Mouse (Mus musculus) embryo, embryonic 10 days (tissue): ENCODE results near the gene Erc1.
A peak's percentile ranks its signal among the peaks of the same experiment; 100 is the strongest.
"Not testable (repeated sequence)": the region's sequence is repeated elsewhere in the genome, so short reads cannot be mapped to it uniquely, and the experiment has no call there.

Experiments used
- DNase-seq: peaks from one replicate; pipeline ENCODE4 v3.0.0-alpha.2; 2015; ENCODE audit warnings: low spot score

The Erc1 gene

DNA sequence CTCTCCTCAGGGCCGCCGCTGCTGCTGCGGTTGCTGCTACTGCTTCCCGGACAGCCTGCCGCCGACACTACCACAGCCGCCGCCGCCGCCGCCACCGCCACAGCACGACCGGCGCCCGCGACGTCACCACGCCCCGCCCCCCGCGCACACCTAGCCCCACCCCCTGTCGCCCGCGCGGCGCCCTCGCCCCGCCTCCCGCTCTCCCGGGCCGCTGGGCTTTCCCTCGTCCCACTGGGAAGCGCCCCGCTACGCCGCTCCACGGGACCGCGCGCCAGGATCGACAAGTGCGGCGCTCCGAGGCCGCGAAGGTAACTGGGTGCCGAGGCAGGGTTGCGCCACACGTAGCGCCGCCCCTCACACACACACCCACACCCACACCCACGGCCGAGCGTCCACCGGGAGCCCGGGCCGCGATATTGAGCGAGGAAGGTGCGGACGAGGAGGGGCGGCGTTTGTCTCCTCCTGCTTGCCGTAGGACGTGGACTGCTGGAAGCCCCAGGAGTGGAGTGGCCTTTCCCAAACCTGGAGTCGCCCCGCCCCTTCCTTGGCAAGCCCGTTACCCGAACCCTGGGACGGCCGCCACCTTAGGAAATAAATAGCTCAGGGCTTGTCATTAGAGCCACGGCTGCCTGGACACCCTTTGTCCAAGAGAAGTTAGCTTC lies at the start of gene Erc1:
TSS of gene Erc1 (minus strand) at position 134 of the 662 bp plus-strand sequence.
- DNase-seq = peak; percentile 97

DNA sequence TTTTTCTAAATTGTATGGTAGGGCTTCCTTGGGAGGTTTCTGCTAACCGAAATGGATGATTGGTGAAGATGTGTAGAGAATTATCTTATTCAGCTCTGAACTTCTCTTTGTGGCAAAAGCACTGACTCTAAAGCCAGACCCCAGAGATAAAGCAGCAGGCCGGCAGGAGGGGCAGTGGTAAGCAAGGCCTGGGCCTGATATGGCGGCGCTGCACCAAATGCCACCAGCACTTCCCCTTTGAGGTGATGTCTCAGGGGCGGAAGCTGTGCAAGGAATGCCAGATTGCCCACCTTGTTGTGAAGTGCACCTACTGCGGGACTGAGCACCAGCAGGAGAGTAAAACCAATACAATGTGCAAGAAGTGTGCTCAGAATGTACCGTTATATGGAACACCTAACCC lies 44.7 kb upstream of the Erc1 start:
- no peak for DNase-seq

DNA sequence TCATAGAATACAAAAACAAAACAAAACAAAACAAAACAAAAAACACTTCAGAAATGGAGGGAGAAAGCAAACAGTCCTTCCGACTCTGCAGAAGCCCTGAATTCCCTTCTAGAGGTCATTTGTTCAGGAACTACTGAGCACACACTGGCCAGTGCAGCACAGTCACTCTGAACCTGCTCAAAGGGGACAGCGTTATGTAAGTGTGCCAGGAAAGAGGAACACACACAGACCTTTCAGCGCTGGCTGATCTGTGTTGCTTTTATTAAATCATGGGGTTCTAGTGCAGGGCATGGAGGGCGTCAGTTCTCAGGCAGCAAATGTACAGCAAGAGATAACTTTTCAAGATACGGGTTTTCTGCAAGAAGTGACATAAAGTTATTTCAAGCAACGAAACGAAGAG lies 35.2 kb upstream of the Erc1 start:
- DNase-seq = no peak

DNA sequence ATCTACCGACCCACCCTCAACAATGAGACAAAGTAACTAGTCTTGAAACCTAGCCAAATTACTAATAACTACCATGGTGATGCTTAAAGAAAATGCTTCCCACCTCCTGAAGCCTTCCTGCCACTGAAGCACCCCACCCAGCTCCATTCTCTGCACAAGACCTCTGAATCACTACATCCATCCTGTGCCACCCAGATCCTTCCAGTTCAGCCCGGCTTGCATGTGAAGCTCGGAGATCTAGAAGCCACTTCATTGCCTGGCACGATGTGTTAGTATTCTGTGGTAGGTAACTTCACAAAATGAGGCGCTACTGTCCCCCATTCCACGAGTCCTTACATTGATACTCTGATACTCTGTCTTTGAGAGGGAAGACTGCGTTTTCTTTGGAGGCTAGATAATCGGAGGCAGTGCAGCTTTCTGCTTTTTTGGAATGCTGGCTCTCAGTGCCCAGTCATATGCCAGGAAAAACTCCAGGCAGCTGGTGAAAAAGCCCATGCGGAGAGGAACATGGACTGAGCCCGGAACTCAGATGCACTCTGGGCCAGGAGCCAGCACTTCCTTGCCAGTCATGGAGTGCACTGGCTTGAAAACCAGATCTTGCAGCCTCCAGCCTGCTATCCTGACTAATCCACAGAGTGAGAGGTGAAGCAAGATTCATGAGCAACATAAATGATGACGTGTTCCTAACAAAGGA lies 16.5 kb upstream of the Erc1 start:
- no peak for DNase-seq

DNA sequence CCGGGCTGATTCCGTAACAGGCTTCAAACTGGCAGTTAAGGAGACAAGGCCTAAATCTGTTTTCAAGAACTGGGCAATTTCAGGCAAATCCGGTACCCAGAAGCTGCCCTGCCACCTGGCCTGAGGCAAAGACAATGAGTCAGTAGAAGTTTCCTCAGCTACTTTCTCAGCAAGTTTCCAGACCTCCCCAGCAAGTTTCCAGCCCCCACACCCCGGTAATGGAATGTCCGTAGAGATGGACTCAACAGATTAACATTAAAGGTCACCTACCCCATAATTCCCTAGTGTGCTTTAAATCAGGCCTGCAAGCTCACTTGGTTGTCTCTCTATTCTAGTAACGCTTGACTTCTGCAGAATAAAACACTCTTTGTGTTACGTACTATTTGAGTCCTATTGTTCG lies 13.6 kb upstream of the Erc1 start:
- no peak for DNase-seq

DNA sequence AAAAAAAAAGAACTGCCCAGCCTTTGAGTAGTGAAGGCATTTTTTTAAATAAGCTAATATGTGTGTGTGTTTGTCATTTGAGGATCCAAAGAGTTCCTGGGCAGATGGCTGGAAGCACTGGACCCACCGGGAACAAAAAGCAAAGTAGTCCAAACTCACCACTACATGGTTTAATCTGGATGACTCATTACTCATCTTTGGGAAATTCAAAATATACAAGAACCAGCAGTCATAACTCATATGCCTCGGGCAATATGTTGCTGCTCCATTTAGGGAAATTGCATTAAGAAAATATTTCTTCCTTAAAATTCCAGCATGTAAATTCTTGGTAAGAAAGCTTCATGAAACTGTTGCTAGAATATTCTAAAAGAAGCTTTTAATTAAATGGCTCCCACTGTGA lies 12.3 kb upstream of the Erc1 start:
- DNase-seq = no peak

DNA sequence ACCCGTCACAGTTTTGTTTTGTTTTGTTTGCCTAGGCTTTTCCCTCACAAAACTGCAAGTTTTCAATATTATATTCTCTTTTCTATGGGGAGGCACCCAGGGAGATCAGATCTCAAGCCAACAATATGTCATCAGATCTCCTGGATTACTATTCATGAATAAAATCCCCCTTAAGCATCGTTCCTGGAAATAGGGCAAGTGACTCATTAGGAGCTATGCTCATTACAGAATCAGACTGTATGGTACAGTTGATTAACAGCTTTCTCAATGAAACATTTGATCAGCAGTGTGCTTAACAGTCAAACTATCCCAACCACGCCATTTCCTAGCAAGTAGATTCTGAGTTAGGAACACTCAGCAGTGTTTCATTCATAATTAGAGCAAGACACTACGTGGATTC lies 7.5 kb upstream of the Erc1 start:
- DNase-seq = no peak

DNA sequence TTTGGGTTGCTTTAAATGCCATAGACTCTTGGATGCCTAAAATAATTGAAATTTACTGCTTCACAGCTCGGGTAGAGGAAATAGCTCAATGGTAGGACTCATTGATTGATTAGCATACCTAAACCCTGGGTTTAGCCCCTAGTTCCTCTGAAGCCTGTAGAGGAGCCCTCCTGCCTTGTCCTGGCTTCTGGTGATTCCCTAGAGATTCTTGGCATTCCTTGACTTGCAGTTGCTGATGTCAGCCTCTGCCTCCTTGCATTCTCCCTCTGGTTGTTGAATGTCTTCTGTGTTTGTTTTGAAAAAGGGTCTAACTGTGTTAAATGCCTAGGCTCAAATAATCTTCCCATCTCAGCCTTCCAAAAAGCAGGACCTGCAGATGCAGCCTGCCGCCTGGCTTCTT lies 6.2 kb upstream of the Erc1 start:
- peak; percentile 51 for DNase-seq

DNA sequence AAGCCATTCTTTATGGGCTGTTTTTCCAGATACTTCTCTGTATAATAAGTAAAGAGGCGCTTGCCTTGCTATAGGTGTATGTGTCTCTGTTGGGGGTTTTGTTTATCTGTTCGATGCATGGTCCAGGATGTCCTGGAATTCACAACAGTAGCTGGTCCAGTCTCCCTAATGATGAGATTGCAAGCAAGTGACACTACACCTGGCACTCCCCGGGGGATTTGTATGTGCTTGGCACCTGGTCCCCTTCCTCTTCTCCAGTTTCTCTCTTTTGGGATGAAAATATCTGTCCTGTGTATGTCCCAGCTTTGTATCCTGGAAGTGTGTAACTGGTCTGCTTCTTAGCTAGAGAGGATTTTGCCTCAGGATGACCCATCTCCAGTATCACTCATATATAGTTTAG lies 1.9 kb upstream of the Erc1 start:
- DNase-seq = no peak

DNA sequence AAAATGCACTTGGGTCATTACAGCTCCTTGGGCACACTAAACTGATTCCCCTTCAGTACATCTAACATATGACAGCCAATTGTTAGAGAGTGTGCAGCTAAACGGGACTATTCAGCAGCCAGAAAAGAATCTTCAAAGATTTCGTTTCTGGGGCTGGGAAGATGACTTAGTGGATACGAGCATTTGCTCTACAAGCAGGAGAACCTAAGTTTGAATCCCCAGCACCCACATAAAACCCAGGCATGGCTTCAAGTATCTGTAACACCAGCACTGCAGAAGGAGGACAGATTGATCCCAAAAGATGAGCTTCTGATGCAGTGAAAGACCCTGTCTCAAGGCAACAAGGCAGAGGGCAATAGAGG lies 1.4 kb upstream of the Erc1 start:
- DNase-seq = no peak

DNA sequence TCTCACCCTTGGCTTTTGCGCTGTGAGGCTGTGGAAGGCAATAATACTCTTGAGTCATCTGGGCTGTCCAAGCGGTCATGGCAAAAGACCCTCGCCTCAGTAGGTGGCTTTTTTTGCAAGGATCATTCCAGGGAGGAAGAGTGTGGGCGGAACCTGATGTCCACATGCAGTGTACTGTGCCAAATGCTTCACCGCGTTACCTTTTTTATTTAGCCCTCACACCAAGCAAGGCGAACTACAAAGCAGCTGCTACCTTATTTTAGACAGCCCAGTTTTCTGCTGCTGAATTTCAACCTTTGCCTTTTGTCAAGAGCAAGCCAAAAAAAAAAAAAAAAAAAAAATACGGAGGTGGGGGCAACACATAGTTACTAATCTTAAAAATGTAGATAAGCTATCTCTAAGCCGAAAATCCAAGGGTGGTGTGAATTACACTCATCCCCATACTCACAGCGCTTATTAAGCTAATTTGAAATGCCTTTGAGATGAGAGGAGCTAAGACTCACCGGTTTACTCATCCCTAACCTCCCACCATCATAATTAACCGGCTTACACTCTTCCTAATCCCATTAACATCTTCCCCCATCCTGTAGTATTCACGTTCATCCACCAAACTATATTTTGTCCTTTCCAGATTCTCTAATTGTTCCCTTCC lies 855 bp upstream of the Erc1 start:
- DNase-seq = no peak

DNA sequence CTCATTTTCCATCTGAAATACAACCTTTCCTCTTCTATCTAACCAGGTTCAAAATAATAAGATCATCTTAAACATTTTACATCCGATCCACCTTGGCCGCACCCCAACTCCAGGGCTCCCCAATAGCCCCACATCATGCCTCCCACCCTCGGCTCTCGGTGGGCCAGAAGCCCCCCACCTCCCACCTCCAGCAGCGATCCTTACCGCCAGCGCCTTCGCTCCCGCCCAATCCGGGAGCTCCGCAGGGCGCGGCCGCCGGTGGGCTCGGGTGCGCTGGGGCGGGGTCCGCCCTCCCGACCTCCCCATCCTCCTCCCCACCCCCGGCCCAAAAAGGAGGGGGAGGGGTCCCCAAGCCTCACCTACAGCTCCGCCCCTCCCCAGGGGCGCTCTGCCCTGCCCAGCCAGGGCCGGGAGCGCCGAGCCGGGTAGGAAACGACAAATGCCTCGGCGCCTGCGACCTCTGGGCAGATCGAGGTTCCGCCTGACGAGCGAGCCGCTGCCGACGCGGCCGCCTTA lies 391 bp downstream of the Erc1 start:
- no peak for DNase-seq

DNA sequence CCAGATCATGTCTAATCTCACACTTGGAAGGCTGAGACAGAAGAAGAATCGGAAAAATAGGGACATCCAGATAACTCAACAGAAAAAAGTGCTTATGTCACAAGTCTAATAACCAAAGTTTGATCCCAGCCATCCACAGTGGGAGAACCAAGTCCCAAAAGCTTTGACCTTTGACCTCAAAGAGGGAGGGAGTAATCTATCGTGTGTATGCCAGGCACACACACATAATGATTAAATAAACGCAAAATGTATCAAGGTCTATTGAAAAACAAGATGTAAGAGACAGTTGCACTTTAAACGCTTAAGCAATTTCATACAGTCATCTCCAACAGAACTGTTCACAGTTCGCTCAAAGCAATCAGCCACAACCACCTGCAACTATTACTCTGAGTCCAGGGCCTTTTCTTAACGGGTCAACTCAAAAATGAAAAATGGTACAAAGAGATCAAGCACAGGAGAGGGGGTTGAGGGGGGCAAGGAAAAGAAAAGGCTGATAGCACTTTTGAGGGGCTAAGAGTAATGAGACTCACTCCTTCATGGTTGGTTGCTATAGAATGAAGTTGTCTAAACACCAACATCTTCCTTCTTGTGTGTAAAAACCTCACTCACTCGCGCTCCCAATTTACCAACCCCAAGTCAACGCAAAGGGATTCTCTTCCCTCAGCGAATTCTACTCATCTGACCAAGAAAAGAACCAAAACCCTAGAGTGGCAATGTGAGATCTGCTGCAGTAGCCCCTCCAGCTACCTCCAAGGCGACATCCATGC lies 1.0 kb downstream of the Erc1 start:
- no peak for DNase-seq

DNA sequence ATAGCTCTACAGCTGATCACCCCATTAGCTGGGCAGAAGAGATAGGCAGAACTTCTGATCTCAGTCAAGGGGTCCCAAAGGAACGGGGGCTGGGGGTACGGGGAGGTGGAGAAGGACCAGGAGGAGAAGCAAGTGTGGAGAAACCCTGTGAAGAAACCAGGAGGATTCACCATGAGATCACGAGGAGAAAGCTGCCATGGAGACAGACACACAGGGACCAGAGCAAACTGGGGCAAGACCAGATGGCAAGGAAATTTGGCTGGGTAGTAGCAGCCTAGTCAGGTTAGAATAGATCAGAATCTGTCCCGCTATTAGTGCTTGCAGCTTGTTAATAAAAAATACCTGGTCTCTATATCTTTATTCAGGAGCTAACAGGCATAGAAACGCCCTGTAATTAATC lies 18.0 kb downstream of the Erc1 start:
- DNase-seq = no peak

DNA sequence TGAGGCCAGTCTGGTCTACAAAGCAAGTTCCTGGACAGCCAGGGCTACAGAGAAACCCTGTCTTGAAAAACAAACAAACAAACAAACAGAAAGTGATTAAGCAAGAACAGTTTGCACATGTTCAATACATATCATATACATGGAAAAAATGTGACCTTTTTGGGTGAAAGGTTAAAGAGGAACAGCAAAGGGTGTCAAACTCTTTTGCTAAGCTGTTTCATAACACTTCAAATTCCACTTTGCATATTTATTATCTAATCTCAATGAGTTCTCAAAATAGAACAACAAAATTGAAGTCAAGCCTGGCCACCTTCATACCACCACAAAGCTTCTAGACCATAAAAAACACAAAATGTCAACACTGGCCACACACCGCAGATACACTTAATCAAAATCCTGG lies 19.8 kb downstream of the Erc1 start:
- no peak for DNase-seq

DNA sequence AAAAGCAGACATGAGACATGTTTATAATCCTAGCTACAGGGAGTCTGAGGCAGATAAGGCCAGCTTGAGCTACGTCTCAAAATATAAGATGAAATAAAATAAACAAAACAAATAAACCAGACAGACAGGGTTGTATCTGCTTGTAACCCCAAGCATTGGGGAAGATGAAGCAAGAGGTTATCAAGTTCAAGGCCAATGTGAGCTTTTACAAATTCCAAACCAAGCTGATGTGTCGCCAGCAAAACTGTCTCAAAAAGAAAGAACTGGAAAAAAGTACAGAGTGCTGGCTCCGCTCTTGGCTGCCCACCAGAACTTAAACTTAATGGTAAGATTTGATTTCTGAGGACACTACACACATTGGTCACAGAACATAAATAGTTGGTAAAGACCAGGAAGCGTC lies 21.3 kb downstream of the Erc1 start:
- no peak for DNase-seq

DNA sequence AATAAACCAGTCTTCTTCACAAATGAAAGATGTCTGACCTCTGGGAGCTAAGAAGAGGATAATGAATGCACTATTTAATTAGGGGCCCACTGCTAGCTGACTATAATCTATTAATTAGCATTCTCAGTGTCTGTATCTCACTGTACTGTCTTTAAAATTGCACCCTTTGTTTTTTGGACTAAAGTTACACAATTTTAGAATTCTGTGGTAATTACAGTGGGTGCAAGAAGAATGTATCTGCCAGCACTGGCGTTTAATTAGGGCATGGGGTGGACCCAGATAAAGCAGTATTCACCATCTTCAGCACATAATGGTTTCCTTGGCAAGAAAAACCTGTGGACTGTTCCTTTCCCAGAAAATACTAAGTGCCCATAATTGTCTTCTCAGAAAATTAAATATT lies 25.8 kb downstream of the Erc1 start:
- no peak for DNase-seq

DNA sequence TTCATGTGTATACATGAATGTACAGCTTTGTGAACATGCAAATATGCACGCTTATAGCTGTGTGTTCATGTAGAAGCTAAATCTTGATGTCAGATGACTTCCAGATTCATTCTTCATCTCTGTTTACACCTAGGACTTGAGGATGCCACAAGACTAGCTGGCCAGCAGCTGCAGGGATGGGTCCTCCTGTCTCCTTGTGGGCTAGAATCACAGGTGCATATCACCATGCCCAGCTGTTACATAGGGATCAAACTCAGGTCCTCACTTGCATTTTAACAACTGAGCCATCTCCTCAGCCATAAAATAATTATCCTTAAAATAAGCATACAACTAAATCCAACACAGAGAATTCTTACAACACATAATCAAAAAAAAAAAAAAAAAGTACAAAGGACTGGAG lies 26.8 kb downstream of the Erc1 start:
- DNase-seq = no peak

DNA sequence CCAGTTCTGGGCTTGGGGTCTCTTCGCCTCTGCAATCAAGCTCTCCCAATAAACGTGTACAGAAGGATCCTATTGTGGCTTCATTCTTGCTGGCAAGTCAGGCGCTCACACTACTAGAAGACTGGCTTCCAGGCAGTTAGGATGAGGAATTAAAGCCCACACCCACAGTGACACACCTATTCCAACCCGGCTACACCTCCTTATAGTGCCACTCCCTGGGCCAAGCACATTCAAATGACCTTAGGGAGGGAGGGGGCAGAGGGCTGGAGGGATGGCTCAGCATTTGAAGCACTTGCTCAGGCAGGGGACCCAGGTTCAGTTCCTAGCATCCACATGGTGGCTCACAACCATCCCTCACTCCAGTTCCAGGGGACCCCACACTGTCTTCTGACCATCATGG lies 29.4 kb downstream of the Erc1 start:
- no peak for DNase-seq

DNA sequence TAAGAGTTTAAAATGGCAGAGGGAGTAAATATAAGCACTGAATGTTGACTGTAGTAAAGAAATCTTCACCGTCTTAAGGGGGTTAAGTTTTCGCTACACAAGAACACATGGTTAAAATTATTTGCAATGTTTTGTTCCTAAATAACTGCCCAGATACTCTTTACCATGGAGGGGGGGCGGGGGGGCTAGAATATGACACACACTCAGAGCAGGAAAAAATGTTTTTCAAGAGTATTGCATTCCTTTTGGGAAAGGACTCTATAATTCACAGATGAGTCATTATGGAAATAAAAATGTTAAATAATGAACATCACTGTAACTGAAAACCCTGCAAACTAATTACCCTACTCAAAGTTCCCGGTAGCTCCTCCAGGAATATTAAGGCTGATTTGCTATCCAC lies 32.5 kb downstream of the Erc1 start:
- DNase-seq = no peak

DNA sequence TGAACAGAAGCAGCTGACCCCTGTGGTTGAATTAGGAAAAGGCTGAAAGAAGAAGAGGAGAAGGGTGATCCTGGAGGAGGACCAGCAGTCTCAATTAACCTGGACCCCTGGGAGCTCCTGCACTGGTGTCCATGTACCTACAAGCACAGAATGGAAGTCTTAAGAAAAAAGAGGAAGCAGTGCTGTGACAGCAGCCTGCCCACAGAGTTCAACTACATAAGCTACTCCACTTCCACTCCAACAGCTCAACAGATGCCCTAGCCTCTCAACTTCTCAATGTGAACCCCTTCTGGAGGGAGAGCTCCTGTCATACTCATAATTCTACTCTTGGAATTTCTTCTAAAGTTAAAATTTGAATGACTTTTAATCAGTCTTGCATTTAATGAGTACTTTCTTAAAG lies 34.9 kb downstream of the Erc1 start:
- DNase-seq = not testable (repeated sequence)

DNA sequence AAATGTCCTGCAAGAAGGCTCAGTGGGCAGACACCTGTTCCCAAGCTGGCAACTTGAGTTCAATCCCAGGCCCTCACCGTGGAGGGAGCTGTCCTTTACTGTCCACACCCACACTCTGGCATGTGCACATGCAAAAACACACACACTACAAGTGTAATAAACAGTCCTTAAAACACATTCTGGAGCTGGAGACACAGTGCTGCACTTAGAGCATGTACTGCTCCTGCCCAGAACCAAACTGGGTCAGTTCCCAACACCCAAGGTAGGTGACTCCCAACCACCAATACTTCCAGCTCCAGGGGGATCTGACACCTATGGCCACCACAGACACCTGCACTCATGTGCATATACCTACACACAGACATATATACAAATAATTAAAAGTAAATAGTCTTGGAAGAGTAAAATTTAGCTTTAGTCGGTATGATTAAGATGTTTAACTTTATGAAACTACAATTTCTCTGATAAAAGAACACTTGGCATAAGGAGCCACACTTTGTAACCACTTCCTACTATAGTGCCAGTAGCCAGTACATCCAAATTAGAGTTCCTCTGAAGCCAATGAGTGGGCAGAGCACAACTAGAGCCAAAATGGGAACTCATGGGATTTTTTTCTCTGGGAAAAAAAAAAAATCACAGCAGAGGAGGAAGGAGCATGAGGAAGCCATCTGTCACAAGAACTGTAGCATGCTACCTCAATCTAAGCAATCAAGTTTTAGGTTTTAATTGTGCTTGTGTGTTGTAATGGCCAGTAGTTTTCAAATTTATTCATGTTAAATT lies 39.1 kb downstream of the Erc1 start:
- DNase-seq = no peak
